Mouse (Mus musculus): ENCODE measurements around the gene Slc28a3.

DNA sequence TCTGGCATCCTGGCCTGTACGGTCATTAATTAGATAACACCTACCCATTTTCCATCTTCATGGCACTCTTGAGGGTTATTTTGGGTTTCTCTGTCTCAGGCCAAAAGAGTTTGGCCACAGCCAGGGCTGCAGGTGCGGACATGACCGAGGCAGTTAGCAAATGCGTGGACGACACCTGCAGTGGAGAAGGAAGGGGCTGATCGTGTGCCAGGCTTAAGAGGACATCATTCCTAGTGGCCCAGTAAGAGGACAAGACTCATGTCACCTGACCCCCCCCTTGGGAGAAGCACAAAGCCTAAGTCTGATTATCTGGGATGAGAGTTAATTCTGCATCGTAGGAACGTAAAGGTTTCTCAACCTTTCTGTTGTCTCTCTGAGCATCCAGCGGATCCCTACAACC is 44.5 kb downstream of the Slc28a3 start:
- TF ChIP-seq CTCF (IDR thresholded peaks at IDR 0.05; ENCODE audit: borderline replicate concordance, insufficient read depth, low read length) = no peak
- no peak for TF ChIP-seq POLR2A (IDR thresholded peaks at IDR 0.05; ENCODE audit: low read depth, low read length)

Measured in embryonic fibroblast, embryonic 13.5 days (primary cell).